Comparison of ENCODE assay signal across 24 mouse cellular contexts in genomic region chr8:117757900-117758299, GRCm38 (mm10). TPM values are rescaled to one million over a fixed set of nuclear protein-coding genes. Genes with fewer than 3 reads are reported as not detected.
DNase-seq lines count a peak whose midpoint lies in the region; ATAC-seq and TF ChIP-seq lines count a peak whose summit lies in the region.
"Had no signal": no experiment of that assay in that cellular context is flagged by ENCODE, and none has a peak within 500 bp of the region (broad histone marks: within the 10 kb centered on the region; RNA-seq: fewer than 3 reads in every experiment).

No protein-coding gene starts in this region.

- H3K9ac ChIP-seq in CH12.LX (ENCODE audit: insufficient read depth, low read depth) = no peak overlapping the region
- no peak overlapping the region for H3K9ac ChIP-seq in stomach, postnatal 0 days (ENCODE audit: low read length)
- H3K9ac ChIP-seq: embryonic facial prominence, embryonic 13.5 days; embryonic facial prominence, embryonic 15.5 days; forebrain, embryonic 12.5 days; forebrain, postnatal 0 days had no signal

- no peaks in the 10 kb centered on the region for H3K9me3 ChIP-seq in CH12.LX (replicated peaks; ENCODE audit: low read length)
- no peaks in the 10 kb centered on the region for H3K9me3 ChIP-seq in stomach, postnatal 0 days (ENCODE audit: control insufficient read depth, low read length)
- H3K9me3 ChIP-seq: embryonic facial prominence, embryonic 13.5 days; embryonic facial prominence, embryonic 15.5 days; forebrain, embryonic 12.5 days had no signal

- dilution Hi-C loops in CH12.LX (cut with MboI; ENCODE audit: extremely low pct_ligation_motif_present, extremely low pct_unique_long_range_greater_than_20kb, low sequenced_read_pairs) = no loop called here

- TF ChIP-seq POLR2A in CH12.LX (IDR thresholded peaks at IDR 0.05; ENCODE audit: low read depth, low read length) = no peak

- no peak; the same call in none of the 2 replicates for TF ChIP-seq RAD21 in CH12.LX (IDR thresholded peaks at IDR 0.05; ENCODE audit: low read depth, low read length)

- H3K36me3 ChIP-seq in CH12.LX (replicated peaks in 1 of 2; ENCODE audit: control insufficient read depth in 1 of 2, insufficient read depth in 1 of 2, low read length in 1 of 2) = no peaks in the 10 kb centered on the region
- no peaks in the 10 kb centered on the region for H3K36me3 ChIP-seq in stomach, postnatal 0 days (ENCODE audit: control insufficient read depth, insufficient read depth, low read length)
- H3K36me3 ChIP-seq: embryonic facial prominence, embryonic 13.5 days; embryonic facial prominence, embryonic 15.5 days; forebrain, embryonic 10.5 days; forebrain, embryonic 12.5 days had no signal

- no peak overlapping the region for H3K27ac ChIP-seq in CH12.LX (ENCODE audit: insufficient read depth, low read depth)
- H3K27ac ChIP-seq in stomach, postnatal 0 days (replicated peaks) = no peak overlapping the region
- H3K27ac ChIP-seq: embryonic facial prominence, embryonic 13.5 days; embryonic facial prominence, embryonic 15.5 days; forebrain, embryonic 10.5 days; forebrain, embryonic 12.5 days had no signal

- no peak overlapping the region for H3K4me2 ChIP-seq in CH12.LX (ENCODE audit: insufficient read depth, low read depth, poor library complexity, severe bottlenecking)
- H3K4me2 ChIP-seq in stomach, postnatal 0 days (replicated peaks; ENCODE audit: low read depth) = no peak overlapping the region
- H3K4me2 ChIP-seq: embryonic facial prominence, embryonic 13.5 days; embryonic facial prominence, embryonic 15.5 days; forebrain, embryonic 12.5 days had no signal

- TF ChIP-seq CTCF in CH12.LX (conservative IDR thresholded peaks at IDR 0.05 in 1 of 2, IDR thresholded peaks at IDR 0.05 in 1 of 2; ENCODE audit: low read depth in 2 of 2, low read length in 2 of 2) = 0 out of 4 replicates have a peak, but pooled peaks of 1 of the 2 experiments have one; percentile 4
- TF ChIP-seq CTCF in stomach, postnatal 0 days (IDR thresholded peaks at IDR 0.05; ENCODE audit: low read depth) = no peak

- DNase-seq in 416B (ENCODE audit: low read depth) (peak; percentile 33), CH12.LX (ENCODE audit: extremely low read depth) (no peak)
- DNase-seq in stomach, postnatal 0 days (ENCODE audit: low spot score) = no peak
- DNase-seq in heart, adult 9 months (ENCODE audit: low spot score in 2 of 2) = no peak
- DNase-seq in cerebellum, adult 18-20 months = no peak
- DNase-seq: adrenal gland, adult 2 months; adrenal gland, postnatal 10 days; adrenal gland, postnatal 25 days; B cell, adult 2 months; cerebellum, adult 11 months; cerebellum, adult 2 months; cerebellum, adult 9-10 months; cerebellum, postnatal 10 days; cerebellum, postnatal 25 days; forebrain, postnatal 0 days had no signal

- H3K4me1 ChIP-seq in CH12.LX (ENCODE audit: control insufficient read depth in 1 of 2, insufficient read depth in 2 of 2) = peaks cover 7% of the 10 kb centered on the region in 2 experiments
- H3K4me1 ChIP-seq in stomach, postnatal 0 days (replicated peaks; ENCODE audit: control insufficient read depth, insufficient read depth) = no peaks in the 10 kb centered on the region
- H3K4me1 ChIP-seq: embryonic facial prominence, embryonic 13.5 days; embryonic facial prominence, embryonic 15.5 days; forebrain, embryonic 10.5 days; forebrain, embryonic 12.5 days had no signal

- no peak overlapping the region for H3K4me3 ChIP-seq in CH12.LX (replicated peaks in 1 of 3; ENCODE audit: low read depth in 2 of 3, low read length in 2 of 3, poor library complexity in 1 of 3)
- no peak overlapping the region for H3K4me3 ChIP-seq in stomach, postnatal 0 days (ENCODE audit: low read depth, low read length)
- H3K4me3 ChIP-seq: embryonic facial prominence, embryonic 13.5 days; embryonic facial prominence, embryonic 15.5 days; erythroblast, embryonic 14.5 days; forebrain, embryonic 10.5 days; forebrain, embryonic 12.5 days had no signal

- peak; percentile 57 for ATAC-seq in stomach, postnatal 0 days (ENCODE audit: low FRiP score, low TSS enrichment)
- ATAC-seq: CD4-positive, CD25-positive, alpha-beta regulatory T cell, adult 4 months; forebrain, embryonic 14.5 days; forebrain, postnatal 0 days had no signal

- TF ChIP-seq EP300 in CH12.LX (IDR thresholded peaks at IDR 0.05; ENCODE audit: low read length) = no peak
- TF ChIP-seq EP300 in stomach, postnatal 0 days (optimal IDR thresholded peaks at IDR 0.05) = no peak

- no peaks in the 10 kb centered on the region for H3K27me3 ChIP-seq in CH12.LX (replicated peaks)
- H3K27me3 ChIP-seq in stomach, postnatal 0 days (ENCODE audit: control insufficient read depth, insufficient read depth, low read length) = no peaks in the 10 kb centered on the region
- H3K27me3 ChIP-seq: embryonic facial prominence, embryonic 13.5 days; embryonic facial prominence, embryonic 15.5 days; forebrain, embryonic 12.5 days had no signal

- 79% methylated on average over 11 of the region's 11 CpGs for WGBS in stomach, postnatal 0 days

- in situ Hi-C loops in CH12.LX (cut with MboI; ENCODE audit: low pct_ligation_motif_present, low pct_unique_long_range_greater_than_20kb, low sequenced_read_pairs) = no loop called here

- no peaks in the 10 kb centered on the region for H3K79me2 ChIP-seq in CH12.LX (replicated peaks; ENCODE audit: control insufficient read depth, extremely low read depth, insufficient read depth, poor library complexity, severe bottlenecking)

TF ChIP-seq in CH12.LX, 34 proteins besides CTCF, POLR2A, EP300 and RAD21:
- TF ChIP-seq ETS1 (conservative IDR thresholded peaks at IDR 0.05; ENCODE audit: low read depth, low read length) = 0 out of 2 replicates have a peak, but pooled peaks have one; percentile 13
- no peak for TF ChIP-seq MAFK (IDR thresholded peaks at IDR 0.05; ENCODE audit: insufficient replicate concordance, low read length)
- TF ChIP-seq BHLHE40 (IDR thresholded peaks at IDR 0.05; ENCODE audit: low read depth, low read length) = peak; percentile 78
- peak; percentile 13; the same call in 1 of the 2 replicates for TF ChIP-seq MAX (IDR thresholded peaks at IDR 0.05; ENCODE audit: low read length)
- 0 out of 2 replicates have a peak, but pooled peaks have one; percentile 17 for TF ChIP-seq MYC (IDR thresholded peaks at IDR 0.05; ENCODE audit: low read depth, low read length)
- peak; percentile 29; the same call in 1 of the 2 replicates for TF ChIP-seq ELF1 (IDR thresholded peaks at IDR 0.05; ENCODE audit: low read depth, low read length)
- TF ChIP-seq E2F4 (IDR thresholded peaks at IDR 0.05; ENCODE audit: insufficient replicate concordance, low read depth, low read length) = no peak

RNA-seq across cellular contexts. Expression of gene Mphosph6, which starts 43.8 kb away (rescaled TPM):
- total RNA-seq in CH12.LX (2012; rRNA removed) = 89.6 and 114 TPM in 2 replicates
- 225 and 243 TPM in 2 replicates for total RNA-seq in CH12.LX (2014; rRNA removed)
- 232 and 241 TPM in 2 replicates for polyA plus RNA-seq in CH12.LX (2012; ENCODE audit: insufficient read length, low read depth)
- polyA plus RNA-seq in stomach, postnatal 0 days (2015; fragmentation: Nextera tagmentation; extraction: Ambion mirVana) = 34.6 and 35.0 TPM in 2 replicates

RNA-seq across cellular contexts. Expression of gene Hsd17b2, which starts 56.2 kb away (rescaled TPM):
- total RNA-seq in CH12.LX (2012; rRNA removed) = not detected in 2 replicates
- total RNA-seq in CH12.LX (2014; rRNA removed) = not detected in 2 replicates
- not detected in 2 replicates for polyA plus RNA-seq in CH12.LX (2012; ENCODE audit: insufficient read length, low read depth)
- 113 and 124 TPM in 2 replicates for polyA plus RNA-seq in stomach, postnatal 0 days (2015; fragmentation: Nextera tagmentation; extraction: Ambion mirVana)
- total RNA-seq: adrenal gland, postnatal 25 days; forebrain, postnatal 0 days; MEL had no signal
- polyA plus RNA-seq: brain, embryonic 14.5 days; erythroblast, embryonic 14.5 days; forebrain, embryonic 10.5 days; forebrain, embryonic 12.5 days; forebrain, embryonic 14.5 days; forebrain, postnatal 0 days had no signal

Comparison
In these comparisons a context has a peak if more than half of its experiments do, and no peak if none do; other contexts are left out.
1. RNA of gene Hsd17b2, which starts 56.2 kb away (polyA plus RNA-seq): 113 to 124 TPM in stomach, postnatal 0 days; not detected in CH12.LX; every median in the first group is over 100 times any median in the second.